Mouse (Mus musculus): ENCODE data around the gene Bag5. TPM values are rescaled to one million over a fixed set of nuclear protein-coding genes. Genes with fewer than 3 reads are reported as not detected.

Gene Bag5
- polyA plus RNA-seq, 1 experiment: 747 TPM

GRCm38 (mm10) chr12:111669961-111670360, 43.1 kb downstream of the Bag5 start:
- Histone ChIP-seq H3K4me3 (ENCODE audit: control insufficient read depth, low read depth, low read length) (no peak overlapping the region), H3K27me3 (ENCODE audit: control insufficient read depth, insufficient read depth, low read length) (no peaks in the 10 kb centered on the region; the same call in 1 of the 2 replicates), H3K36me3 (ENCODE audit: control insufficient read depth, insufficient read depth, low read length) (no peaks in the 10 kb centered on the region), H3K4me1 (ENCODE audit: control insufficient read depth, insufficient read depth, low read length) (peaks cover 16% of the 10 kb centered on the region), H3K27ac (ENCODE audit: control insufficient read depth, insufficient read depth, low read depth, low read length) (no peak overlapping the region)
- TF ChIP-seq CTCF (IDR thresholded peaks at IDR 0.05; ENCODE audit: control insufficient read depth, insufficient read depth, insufficient replicate concordance, low read depth, low read length): no peak
- no peak for TF ChIP-seq POLR2A (IDR thresholded peaks at IDR 0.05; ENCODE audit: control insufficient read depth, low read depth, low read length)

GRCm38 (mm10) chr12:111669000-111669788, 43.9 kb downstream of the Bag5 start:
- Histone ChIP-seq H3K4me3 (ENCODE audit: control insufficient read depth, low read depth, low read length) (no peak overlapping the region), H3K27ac (ENCODE audit: control insufficient read depth, insufficient read depth, low read depth, low read length) (no peak overlapping the region), H3K27me3 (ENCODE audit: control insufficient read depth, insufficient read depth, low read length) (no peaks in the 10 kb centered on the region; the same call in 1 of the 2 replicates), H3K36me3 (ENCODE audit: control insufficient read depth, insufficient read depth, low read length) (no peaks in the 10 kb centered on the region), H3K4me1 (ENCODE audit: control insufficient read depth, insufficient read depth, low read length) (peaks cover 18% of the 10 kb centered on the region)
- TF ChIP-seq POLR2A (IDR thresholded peaks at IDR 0.05; ENCODE audit: control insufficient read depth, low read depth, low read length) (no peak), CTCF (IDR thresholded peaks at IDR 0.05; ENCODE audit: control insufficient read depth, insufficient read depth, insufficient replicate concordance, low read depth, low read length) (no peak)

DNA sequence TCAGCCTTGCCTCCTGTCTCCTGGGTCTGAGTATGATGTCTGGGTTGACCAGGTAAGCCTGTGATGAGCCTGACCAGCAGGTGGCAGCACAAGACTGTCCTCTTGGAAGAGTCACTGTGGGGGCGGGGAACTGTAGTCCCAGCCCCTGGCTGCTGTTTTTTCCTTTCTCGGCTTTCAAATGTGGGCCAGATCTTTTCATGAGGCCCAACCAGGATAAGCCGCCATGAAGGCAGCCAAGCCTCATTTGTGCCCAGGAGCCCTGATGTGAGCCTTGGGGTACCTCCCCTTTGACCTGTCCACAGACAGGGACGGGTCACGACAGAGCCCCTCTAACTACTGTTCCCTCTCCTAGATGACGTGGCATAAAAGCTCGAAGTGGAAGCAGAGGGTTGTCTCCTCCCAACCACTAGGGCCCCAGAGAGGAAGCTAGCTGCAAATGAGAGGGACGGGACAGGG, 44.6 kb downstream of the Bag5 start:
- TF ChIP-seq CTCF (IDR thresholded peaks at IDR 0.05; ENCODE audit: control insufficient read depth, insufficient read depth, insufficient replicate concordance, low read depth, low read length) (peak; percentile 85), POLR2A (IDR thresholded peaks at IDR 0.05; ENCODE audit: control insufficient read depth, low read depth, low read length) (no peak)
- no peaks in the 10 kb centered on the region; the same call in 1 of the 2 replicates for H3K27me3 ChIP-seq (ENCODE audit: control insufficient read depth, insufficient read depth, low read length)
- H3K36me3 ChIP-seq (ENCODE audit: control insufficient read depth, insufficient read depth, low read length): no peaks in the 10 kb centered on the region
- no peak overlapping the region for H3K4me3 ChIP-seq (ENCODE audit: control insufficient read depth, low read depth, low read length)
- H3K27ac ChIP-seq (ENCODE audit: control insufficient read depth, insufficient read depth, low read depth, low read length): peak overlapping the region; percentile 65; the same call in 1 of the 2 replicates
- H3K4me1 ChIP-seq (ENCODE audit: control insufficient read depth, insufficient read depth, low read length): peaks cover 21% of the 10 kb centered on the region

DNA sequence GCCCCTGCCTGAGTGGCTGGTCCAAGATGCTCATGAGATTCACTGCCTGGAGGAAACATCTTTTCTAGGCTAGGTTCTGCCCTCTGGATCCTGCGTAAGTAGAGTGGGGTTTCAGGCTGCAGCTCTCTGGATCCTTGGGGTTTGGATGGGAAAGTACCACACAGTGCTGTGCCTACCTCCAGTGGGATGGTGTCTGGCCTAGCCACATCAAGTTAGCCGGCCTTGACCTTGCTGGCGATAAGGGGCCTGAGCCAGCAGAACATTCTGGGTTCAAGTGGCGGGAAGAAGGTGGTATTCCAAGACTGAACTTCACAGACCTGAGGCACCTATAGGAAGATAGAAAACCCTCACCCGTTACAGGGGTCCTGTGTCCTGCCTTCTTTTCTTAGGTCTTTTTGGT, 45.6 kb downstream of the Bag5 start:
- Histone ChIP-seq H3K36me3 (ENCODE audit: control insufficient read depth, insufficient read depth, low read length) (no peaks in the 10 kb centered on the region), H3K27me3 (ENCODE audit: control insufficient read depth, insufficient read depth, low read length) (no peaks in the 10 kb centered on the region; the same call in 1 of the 2 replicates), H3K4me3 (ENCODE audit: control insufficient read depth, low read depth, low read length) (no peak overlapping the region), H3K27ac (ENCODE audit: control insufficient read depth, insufficient read depth, low read depth, low read length) (no peak overlapping the region), H3K4me1 (ENCODE audit: control insufficient read depth, insufficient read depth, low read length) (peaks cover 16% of the 10 kb centered on the region)
- TF ChIP-seq POLR2A (IDR thresholded peaks at IDR 0.05; ENCODE audit: control insufficient read depth, low read depth, low read length) (no peak), CTCF (IDR thresholded peaks at IDR 0.05; ENCODE audit: control insufficient read depth, insufficient read depth, insufficient replicate concordance, low read depth, low read length) (no peak)

DNA sequence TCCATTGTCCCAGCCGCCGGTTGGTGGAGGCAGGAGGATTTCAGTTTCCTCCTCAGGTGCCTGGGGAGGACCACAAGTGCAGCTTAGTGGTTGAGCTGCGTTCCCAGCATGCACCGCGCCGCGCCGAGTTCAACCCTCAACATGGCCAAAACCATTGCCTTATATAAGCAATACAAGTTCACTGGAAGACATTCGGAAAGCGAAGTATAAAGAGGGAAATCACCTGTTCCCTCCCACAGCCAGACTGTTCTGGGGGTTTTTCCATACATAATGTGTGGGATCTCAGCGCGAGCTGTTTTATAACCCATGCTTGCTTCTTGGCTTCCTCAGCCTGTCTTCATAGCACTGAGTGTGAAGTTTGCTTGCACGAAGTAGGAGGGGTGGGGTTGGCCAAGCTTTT, 46.7 kb downstream of the Bag5 start:
- no peak for TF ChIP-seq POLR2A (IDR thresholded peaks at IDR 0.05; ENCODE audit: control insufficient read depth, low read depth, low read length)
- TF ChIP-seq CTCF (IDR thresholded peaks at IDR 0.05; ENCODE audit: control insufficient read depth, insufficient read depth, insufficient replicate concordance, low read depth, low read length): no peak
- Histone ChIP-seq H3K27ac (ENCODE audit: control insufficient read depth, insufficient read depth, low read depth, low read length) (no peak overlapping the region), H3K4me1 (ENCODE audit: control insufficient read depth, insufficient read depth, low read length) (peaks cover 5% of the 10 kb centered on the region), H3K36me3 (ENCODE audit: control insufficient read depth, insufficient read depth, low read length) (no peaks in the 10 kb centered on the region), H3K4me3 (ENCODE audit: control insufficient read depth, low read depth, low read length) (no peak overlapping the region), H3K27me3 (ENCODE audit: control insufficient read depth, insufficient read depth, low read length) (no peaks in the 10 kb centered on the region)

GRCm38 (mm10) chr12:111665041-111665880, 47.8 kb downstream of the Bag5 start:
- peak overlapping the region; percentile 60; the same call in 1 of the 2 replicates for H3K27ac ChIP-seq (ENCODE audit: control insufficient read depth, insufficient read depth, low read depth, low read length)
- no peaks in the 10 kb centered on the region for H3K27me3 ChIP-seq (ENCODE audit: control insufficient read depth, insufficient read depth, low read length)
- H3K4me1 ChIP-seq (ENCODE audit: control insufficient read depth, insufficient read depth, low read length): peaks cover 5% of the 10 kb centered on the region
- H3K36me3 ChIP-seq (ENCODE audit: control insufficient read depth, insufficient read depth, low read length): no peaks in the 10 kb centered on the region
- no peak overlapping the region for H3K4me3 ChIP-seq (ENCODE audit: control insufficient read depth, low read depth, low read length)
- TF ChIP-seq CTCF (IDR thresholded peaks at IDR 0.05; ENCODE audit: control insufficient read depth, insufficient read depth, insufficient replicate concordance, low read depth, low read length) (no peak), POLR2A (IDR thresholded peaks at IDR 0.05; ENCODE audit: control insufficient read depth, low read depth, low read length) (no peak)

- H3K36me3 ChIP-seq (ENCODE audit: control insufficient read depth, insufficient read depth, low read length): no peaks in the 10 kb centered on the region
- no peaks in the 10 kb centered on the region for H3K27me3 ChIP-seq (ENCODE audit: control insufficient read depth, insufficient read depth, low read length)
- H3K4me3 ChIP-seq (ENCODE audit: control insufficient read depth, low read depth, low read length): no peak overlapping the region
- peaks cover 5% of the 10 kb centered on the region for H3K4me1 ChIP-seq (ENCODE audit: control insufficient read depth, insufficient read depth, low read length)
- peak overlapping the region; percentile 60 for H3K27ac ChIP-seq (ENCODE audit: control insufficient read depth, insufficient read depth, low read depth, low read length)
- TF ChIP-seq CTCF (IDR thresholded peaks at IDR 0.05; ENCODE audit: control insufficient read depth, insufficient read depth, insufficient replicate concordance, low read depth, low read length): no peak
- no peak for TF ChIP-seq POLR2A (IDR thresholded peaks at IDR 0.05; ENCODE audit: control insufficient read depth, low read depth, low read length)
Observed at GRCm38 (mm10) chr12:111664144-111664634, 48.9 kb downstream of the Bag5 start.

Data from testis, adult 2 months (tissue).